Mouse (Mus musculus): Measurements from ENCODE around the gene Itga2. TPM values are rescaled to one million over a fixed set of nuclear protein-coding genes. Genes with fewer than 3 reads are reported as not detected.

Gene Itga2
- polyA plus RNA-seq, 1 experiment = 0.34 TPM

GRCm38 (mm10) chr13:114834580-114834979 is 97.3 kb downstream of the Itga2 start:
- H3K9me3 ChIP-seq = no peaks in the 10 kb centered on the region
- peaks cover 81% of the 10 kb centered on the region for H3K36me3 ChIP-seq (replicated peaks; ENCODE audit: low read length)
- H3K4me1 ChIP-seq = peaks cover 26% of the 10 kb centered on the region
- no peak overlapping the region for H3K4me3 ChIP-seq (replicated peaks)
- TF ChIP-seq FLI1 (IDR thresholded peaks at IDR 0.05; ENCODE audit: low read length) = no peak
- TF ChIP-seq GATA1 (IDR thresholded peaks at IDR 0.05; ENCODE audit: borderline replicate concordance, low read length) = no peak
- H3K27me3 ChIP-seq (replicated peaks) = no peaks in the 10 kb centered on the region

GRCm38 (mm10) chr13:114833351-114833750 is 98.5 kb downstream of the Itga2 start:
- H3K4me3 ChIP-seq (replicated peaks) = no peak overlapping the region
- no peaks in the 10 kb centered on the region; the same call in 1 of the 2 replicates for H3K9me3 ChIP-seq
- no peaks in the 10 kb centered on the region for H3K27me3 ChIP-seq (replicated peaks)
- TF ChIP-seq GATA1 (IDR thresholded peaks at IDR 0.05; ENCODE audit: borderline replicate concordance, low read length) (no peak), FLI1 (IDR thresholded peaks at IDR 0.05; ENCODE audit: low read length) (no peak)
- H3K36me3 ChIP-seq (replicated peaks; ENCODE audit: low read length) = peaks cover 78% of the 10 kb centered on the region
- peaks cover 26% of the 10 kb centered on the region for H3K4me1 ChIP-seq

- H3K27me3 ChIP-seq (replicated peaks) = no peaks in the 10 kb centered on the region
- H3K36me3 ChIP-seq (replicated peaks; ENCODE audit: low read length) = peaks cover 78% of the 10 kb centered on the region
- H3K9me3 ChIP-seq = no peaks in the 10 kb centered on the region; the same call in 1 of the 2 replicates
- H3K4me3 ChIP-seq (replicated peaks) = no peak overlapping the region
- peaks cover 26% of the 10 kb centered on the region for H3K4me1 ChIP-seq
- TF ChIP-seq GATA1 (IDR thresholded peaks at IDR 0.05; ENCODE audit: borderline replicate concordance, low read length) (no peak), FLI1 (IDR thresholded peaks at IDR 0.05; ENCODE audit: low read length) (no peak)
These were observed 99.1 kb downstream of the Itga2 start for GRCm38 (mm10) chr13:114832761-114833160.

DNA sequence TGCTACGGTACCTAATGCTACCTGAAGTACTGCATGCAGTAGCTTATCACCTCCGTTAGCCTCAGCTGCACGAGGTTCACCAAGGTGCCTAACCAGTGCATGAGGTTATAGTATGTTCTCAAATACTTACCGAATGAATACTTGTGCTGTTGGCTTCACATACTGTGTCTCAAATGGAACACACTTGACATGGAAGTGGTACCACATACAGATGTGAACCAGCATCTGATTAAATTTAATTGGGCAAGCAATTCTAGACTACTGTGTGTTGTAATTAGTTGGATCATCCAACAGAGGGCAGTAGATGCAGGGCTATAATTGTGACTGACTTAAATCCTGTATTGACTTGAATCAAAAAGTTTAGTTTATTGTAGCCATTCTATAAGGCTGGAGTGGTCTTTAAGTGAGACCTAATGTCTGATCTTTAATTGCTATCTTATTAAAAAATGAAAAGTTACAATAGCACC is 100.5 kb downstream of the Itga2 start:
- Histone ChIP-seq H3K27me3 (replicated peaks) (no peaks in the 10 kb centered on the region), H3K36me3 (replicated peaks; ENCODE audit: low read length) (peaks cover 78% of the 10 kb centered on the region), H3K9me3 (no peaks in the 10 kb centered on the region; the same call in 1 of the 2 replicates), H3K4me3 (replicated peaks) (no peak overlapping the region), H3K4me1 (peaks cover 26% of the 10 kb centered on the region)
- TF ChIP-seq FLI1 (IDR thresholded peaks at IDR 0.05; ENCODE audit: low read length) (no peak), GATA1 (IDR thresholded peaks at IDR 0.05; ENCODE audit: borderline replicate concordance, low read length) (no peak)

- Histone ChIP-seq H3K4me3 (replicated peaks) (no peak overlapping the region), H3K36me3 (replicated peaks; ENCODE audit: low read length) (peaks cover 95% of the 10 kb centered on the region), H3K27me3 (replicated peaks) (no peaks in the 10 kb centered on the region), H3K9me3 (no peaks in the 10 kb centered on the region; the same call in 1 of the 2 replicates), H3K4me1 (no peaks in the 10 kb centered on the region)
- TF ChIP-seq GATA1 (IDR thresholded peaks at IDR 0.05; ENCODE audit: borderline replicate concordance, low read length) (no peak), FLI1 (IDR thresholded peaks at IDR 0.05; ENCODE audit: low read length) (no peak)
These were observed 106.5 kb downstream of the Itga2 start for GRCm38 (mm10) chr13:114825377-114825855.

GRCm38 (mm10) chr13:114822871-114823270 is 109.0 kb downstream of the Itga2 start:
- Histone ChIP-seq H3K27me3 (replicated peaks) (no peaks in the 10 kb centered on the region), H3K4me1 (peaks cover 10% of the 10 kb centered on the region), H3K4me3 (replicated peaks) (no peak overlapping the region), H3K9me3 (no peaks in the 10 kb centered on the region; the same call in 1 of the 2 replicates), H3K36me3 (replicated peaks; ENCODE audit: low read length) (peaks cover 78% of the 10 kb centered on the region)
- TF ChIP-seq FLI1 (IDR thresholded peaks at IDR 0.05; ENCODE audit: low read length) (no peak), GATA1 (IDR thresholded peaks at IDR 0.05; ENCODE audit: borderline replicate concordance, low read length) (no peak)

DNA sequence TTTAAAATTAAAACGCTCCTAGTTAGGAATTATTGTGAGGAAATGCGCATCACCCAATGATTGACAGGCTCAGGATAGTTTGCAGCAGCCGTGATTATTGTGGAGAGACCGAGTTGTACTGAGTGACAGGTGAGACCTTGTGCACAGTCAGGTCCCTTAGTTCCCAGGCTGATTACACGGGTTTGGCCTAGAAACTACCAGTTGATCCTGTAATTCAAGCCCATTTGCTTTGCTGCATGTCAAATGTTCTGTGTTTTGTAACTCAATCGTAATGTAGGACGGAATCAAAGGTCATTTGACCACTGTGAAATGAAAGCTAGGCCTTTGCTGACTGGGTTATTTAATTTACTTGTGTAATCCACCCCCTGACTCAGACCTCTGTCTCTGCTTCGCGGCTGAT is 113.4 kb downstream of the Itga2 start:
- peaks cover 17% of the 10 kb centered on the region for H3K4me1 ChIP-seq
- peak overlapping the region; percentile 95 for H3K4me3 ChIP-seq (replicated peaks)
- peaks cover 36% of the 10 kb centered on the region for H3K36me3 ChIP-seq (replicated peaks; ENCODE audit: low read length)
- H3K9me3 ChIP-seq = no peaks in the 10 kb centered on the region
- H3K27me3 ChIP-seq (replicated peaks) = no peaks in the 10 kb centered on the region
- TF ChIP-seq FLI1 (IDR thresholded peaks at IDR 0.05; ENCODE audit: low read length) (no peak), GATA1 (IDR thresholded peaks at IDR 0.05; ENCODE audit: borderline replicate concordance, low read length) (no peak)

DNA sequence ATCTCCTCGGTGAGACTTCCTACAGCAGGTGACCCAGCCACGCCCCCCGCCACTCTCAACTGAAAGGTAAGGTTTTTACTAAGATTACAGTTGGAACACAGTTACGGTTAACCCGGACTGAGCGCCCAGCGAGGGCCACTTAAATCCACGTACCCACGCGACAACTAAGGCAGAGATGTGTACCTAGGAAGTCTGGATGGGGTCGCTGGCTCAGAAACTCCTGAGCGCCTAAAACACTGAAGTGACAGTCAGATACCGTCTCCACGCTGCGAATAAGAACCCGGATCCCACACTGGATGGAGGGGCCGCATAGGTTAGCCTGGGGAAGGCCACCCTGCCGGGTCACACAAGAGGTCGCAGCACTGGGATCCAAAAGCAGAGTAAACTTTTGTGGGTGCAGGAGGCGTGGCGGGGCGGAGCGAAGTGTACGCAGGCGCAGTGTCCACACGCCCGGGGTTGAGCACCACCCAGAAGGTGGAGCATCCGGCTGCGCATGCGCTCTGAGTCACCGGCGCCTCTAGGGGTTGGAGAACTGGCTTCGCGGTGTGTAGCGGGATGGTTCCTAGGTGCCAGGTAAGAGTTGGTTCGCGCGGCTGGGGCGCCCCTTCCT is 114.0 kb downstream of the Itga2 start, which contains the start of gene Mocs2:
Gene Mocs2, plus strand, starts transcription at position 486 of the 610 bp plus-strand sequence.
- Histone ChIP-seq H3K4me3 (replicated peaks) (peak within 1 kb of the TSS; percentile 95), H3K4me1 (peaks cover 17% of the 10 kb centered on the region), H3K36me3 (replicated peaks; ENCODE audit: low read length) (peaks cover 30% of the 10 kb centered on the region), H3K27me3 (replicated peaks) (peaks cover 2% of the 10 kb centered on the region), H3K9me3 (no peaks in the 10 kb centered on the region)
- TF ChIP-seq FLI1 (IDR thresholded peaks at IDR 0.05; ENCODE audit: low read length) = no peak
- TF ChIP-seq GATA1 (IDR thresholded peaks at IDR 0.05; ENCODE audit: borderline replicate concordance, low read length) = no peak

GRCm38 (mm10) chr13:114809624-114810210 is 122.2 kb downstream of the Itga2 start:
- no peaks in the 10 kb centered on the region for H3K9me3 ChIP-seq
- TF ChIP-seq FLI1 (IDR thresholded peaks at IDR 0.05; ENCODE audit: low read length) = no peak
- no peak for TF ChIP-seq GATA1 (IDR thresholded peaks at IDR 0.05; ENCODE audit: borderline replicate concordance, low read length)
- no peaks in the 10 kb centered on the region for H3K4me1 ChIP-seq
- peaks cover 3% of the 10 kb centered on the region for H3K27me3 ChIP-seq (replicated peaks)
- H3K36me3 ChIP-seq (replicated peaks; ENCODE audit: low read length) = no peaks in the 10 kb centered on the region
- H3K4me3 ChIP-seq (replicated peaks) = no peak overlapping the region

DNA sequence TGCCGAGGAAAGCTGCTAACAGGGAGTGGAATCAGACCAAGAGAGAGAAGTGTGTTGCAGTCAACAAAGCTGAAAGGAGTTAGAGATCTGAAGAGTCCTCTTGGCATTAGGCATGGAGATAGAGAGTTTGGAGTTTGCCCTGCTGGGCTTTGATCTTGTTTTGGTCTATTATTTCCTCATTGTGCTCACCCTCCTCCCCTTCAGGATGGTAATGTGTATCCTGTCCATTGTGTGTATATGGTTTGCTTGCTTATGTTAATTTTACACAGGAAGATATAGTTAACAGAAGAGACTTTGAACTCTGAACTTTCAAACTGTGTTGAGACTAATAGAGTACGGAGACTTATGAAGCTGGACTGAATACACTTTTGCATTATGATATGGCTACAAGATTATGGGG is 128.9 kb downstream of the Itga2 start:
- H3K4me1 ChIP-seq = no peaks in the 10 kb centered on the region
- H3K4me3 ChIP-seq (replicated peaks) = no peak overlapping the region
- H3K27me3 ChIP-seq (replicated peaks) = no peaks in the 10 kb centered on the region
- H3K36me3 ChIP-seq (replicated peaks; ENCODE audit: low read length) = no peaks in the 10 kb centered on the region
- H3K9me3 ChIP-seq = peaks cover 9% of the 10 kb centered on the region; the same call in 1 of the 2 replicates
- TF ChIP-seq FLI1 (IDR thresholded peaks at IDR 0.05; ENCODE audit: low read length) (no peak), GATA1 (IDR thresholded peaks at IDR 0.05; ENCODE audit: borderline replicate concordance, low read length) (no peak)
